Mouse (Mus musculus) stomach, embryonic 16.5 days (tissue): ENCODE results near the gene Cited4. TPM values are rescaled to one million over a fixed set of nuclear protein-coding genes. Genes with fewer than 3 reads are reported as not detected.
A peak's percentile ranks its signal among the peaks of the same experiment; 100 is the strongest.

Source experiments
- ATAC-seq: fragments of 200-750 bp; cut with Nextera tagmentation; 2 replicates; pipeline ENCODE4 v1.8.0; 2017; ENCODE audit warnings: moderate number of reproducible peaks, moderate TSS enrichment; ENCODE audit not compliant: insufficient read depth, low FRiP score
- H3K27ac ChIP-seq: fragments of 300-500 bp; sonication (generic); 2 replicates; pipeline ENCODE4 v1.5.1; 2014; ENCODE audit warnings: low read length
- H3K27me3 ChIP-seq: fragments of 300-500 bp; sonication (generic); 2 replicates; pipeline ENCODE4 v1.6.1; 2014; ENCODE audit warnings: low read length, control low read depth, mixed read lengths; ENCODE audit not compliant: control insufficient read depth, insufficient read depth
- H3K36me3 ChIP-seq: fragments of 300-500 bp; sonication (generic); 2 replicates; pipeline ENCODE4 v1.6.1; 2014; ENCODE audit warnings: low read length; ENCODE audit not compliant: control insufficient read depth, insufficient read depth
- H3K4me1 ChIP-seq: fragments of 300-500 bp; sonication (generic); 2 replicates; pipeline ENCODE4 v1.6.1; 2014; ENCODE audit warnings: low read length, control low read depth, mixed read lengths; ENCODE audit not compliant: control insufficient read depth, insufficient read depth
- H3K4me2 ChIP-seq: fragments of 300-500 bp; sonication (generic); 2 replicates; pipeline ENCODE4 v1.6.1; 2014; ENCODE audit warnings: low read depth, low read length, mixed read lengths
- H3K4me3 ChIP-seq: fragments of 300-500 bp; sonication (generic); replicated peaks from 2 replicates; pipeline ENCODE4 v1.5.1; 2014; ENCODE audit warnings: mild to moderate bottlenecking, low read length
- H3K9ac ChIP-seq: fragments of 300-500 bp; sonication (generic); 2 replicates; pipeline ENCODE4 v1.6.1; 2014; ENCODE audit warnings: low read length
- H3K9me3 ChIP-seq: fragments of 300-500 bp; sonication (generic); replicated peaks from 2 replicates; pipeline ENCODE4 v1.6.1; 2016; ENCODE audit warnings: low read length, control low read depth; ENCODE audit not compliant: control insufficient read depth
- WGBS: fragments of 180-500 bp; shearing (Covaris S2); extraction: QIAGEN DNeasy Blood & Tissue Kit; methylation state at CpG from one replicate; pipeline ENCODE4 v1.1.7; 2014; 5-methylcytosine and 5-hydroxymethylcytosine counted together
- polyA plus RNA-seq: library from polyadenylated mRNA; unstranded; fragments of >200 nt; fragmentation: Nextera tagmentation; extraction: Ambion mirVana; gene quantifications from 2 replicates; pipeline ENCODE4 v1.2.1, GENCODE M21; 2015

The Cited4 gene
- polyA plus RNA-seq, 1 experiment from 2014 or later = 4.0 TPM

GRCm38 (mm10) chr4:120689317-120689716 lies 22.9 kb downstream of the Cited4 start:
- Histone ChIP-seq H3K27me3 (no peaks in the 10 kb centered on the region), H3K36me3 (no peaks in the 10 kb centered on the region), H3K9me3 (no peaks in the 10 kb centered on the region), H3K9ac (no peak overlapping the region), H3K4me2 (no peak overlapping the region), H3K4me3 (no peak overlapping the region), H3K27ac (no peak overlapping the region), H3K4me1 (no peaks in the 10 kb centered on the region)
- peak; percentile 50; the same call in 1 of the 2 replicates for ATAC-seq
- 50% methylated on average over 6 of the region's 6 CpGs for WGBS

- 0 out of 2 replicates have a peak, but pooled peaks cover 4% of the 10 kb centered on the region for H3K27me3 ChIP-seq
- H3K9ac ChIP-seq = no peak overlapping the region
- no peak for ATAC-seq
- H3K4me1 ChIP-seq = no peaks in the 10 kb centered on the region
- H3K27ac ChIP-seq = no peak overlapping the region
- no peak overlapping the region for H3K4me3 ChIP-seq
- H3K9me3 ChIP-seq = no peaks in the 10 kb centered on the region
- no peaks in the 10 kb centered on the region for H3K36me3 ChIP-seq
- 45% methylated on average over 10 of the region's 10 CpGs for WGBS
- H3K4me2 ChIP-seq = no peak overlapping the region
These were observed 26.3 kb downstream of the Cited4 start for GRCm38 (mm10) chr4:120692717-120693116.

GRCm38 (mm10) chr4:120697353-120697752 lies 31.0 kb downstream of the Cited4 start:
- Histone ChIP-seq H3K9me3 (no peaks in the 10 kb centered on the region), H3K27ac (no peak overlapping the region), H3K9ac (no peak overlapping the region), H3K27me3 (0 out of 2 replicates have a peak, but pooled peaks cover 4% of the 10 kb centered on the region), H3K4me1 (no peaks in the 10 kb centered on the region), H3K4me3 (no peak overlapping the region), H3K36me3 (no peaks in the 10 kb centered on the region), H3K4me2 (no peak overlapping the region)
- ATAC-seq = 0 out of 2 replicates have a peak, but pooled peaks have one; percentile 2
- 90% methylated on average over 8 of the region's 8 CpGs for WGBS

- WGBS = 15% methylated on average over 35 of the region's 35 CpGs
- H3K9ac ChIP-seq = no peak overlapping the region
- no peak overlapping the region for H3K27ac ChIP-seq
- peak overlapping the region; percentile 32; the same call in 1 of the 2 replicates for H3K4me2 ChIP-seq
- peak; percentile 56 for ATAC-seq
- no peaks in the 10 kb centered on the region for H3K36me3 ChIP-seq
- 0 out of 2 replicates have a peak, but pooled peaks cover 4% of the 10 kb centered on the region for H3K27me3 ChIP-seq
- H3K9me3 ChIP-seq = no peaks in the 10 kb centered on the region
- H3K4me1 ChIP-seq = no peaks in the 10 kb centered on the region
- no peak overlapping the region; the same call in 1 of the 2 replicates for H3K4me3 ChIP-seq
These were observed 31.6 kb downstream of the Cited4 start for GRCm38 (mm10) chr4:120697799-120698484.

GRCm38 (mm10) chr4:120701180-120701579 lies 34.8 kb downstream of the Cited4 start:
- Histone ChIP-seq H3K9ac (no peak overlapping the region), H3K4me3 (no peak overlapping the region), H3K27me3 (no peaks in the 10 kb centered on the region), H3K27ac (no peak overlapping the region), H3K4me2 (no peak overlapping the region), H3K4me1 (no peaks in the 10 kb centered on the region), H3K9me3 (no peaks in the 10 kb centered on the region), H3K36me3 (no peaks in the 10 kb centered on the region)
- WGBS = 75% methylated on average over 3 of the region's 3 CpGs
- no peak for ATAC-seq

GRCm38 (mm10) chr4:120702056-120702455 lies 35.7 kb downstream of the Cited4 start:
- H3K4me2 ChIP-seq = no peak overlapping the region
- H3K27ac ChIP-seq = no peak overlapping the region
- H3K9ac ChIP-seq = no peak overlapping the region
- H3K4me3 ChIP-seq = no peak overlapping the region
- H3K9me3 ChIP-seq = no peaks in the 10 kb centered on the region
- H3K27me3 ChIP-seq = no peaks in the 10 kb centered on the region
- no peaks in the 10 kb centered on the region for H3K4me1 ChIP-seq
- WGBS = 74% methylated on average over 8 of the region's 8 CpGs
- ATAC-seq = no peak
- H3K36me3 ChIP-seq = no peaks in the 10 kb centered on the region

- no peaks in the 10 kb centered on the region for H3K4me1 ChIP-seq
- H3K4me3 ChIP-seq = no peak overlapping the region
- WGBS = 83% methylated on average over 2 of the region's 2 CpGs
- no peak for ATAC-seq
- H3K9ac ChIP-seq = no peak overlapping the region
- H3K27ac ChIP-seq = no peak overlapping the region
- no peaks in the 10 kb centered on the region for H3K36me3 ChIP-seq
- H3K4me2 ChIP-seq = no peak overlapping the region
- no peaks in the 10 kb centered on the region for H3K9me3 ChIP-seq
- H3K27me3 ChIP-seq = no peaks in the 10 kb centered on the region
These were observed 36.1 kb downstream of the Cited4 start for GRCm38 (mm10) chr4:120702511-120702910.

GRCm38 (mm10) chr4:120712236-120712635 lies 45.9 kb downstream of the Cited4 start:
- peaks cover 9% of the 10 kb centered on the region for H3K4me1 ChIP-seq
- H3K9ac ChIP-seq = no peak overlapping the region
- peak; percentile 24; the same call in 1 of the 2 replicates for ATAC-seq
- WGBS = 71% methylated on average over 12 of the region's 12 CpGs
- peaks cover 8% of the 10 kb centered on the region; the same call in 1 of the 2 replicates for H3K27me3 ChIP-seq
- H3K36me3 ChIP-seq = no peaks in the 10 kb centered on the region
- no peak overlapping the region for H3K4me2 ChIP-seq
- H3K9me3 ChIP-seq = no peaks in the 10 kb centered on the region
- no peak overlapping the region for H3K4me3 ChIP-seq
- no peak overlapping the region for H3K27ac ChIP-seq

- 89% methylated on average over 6 of the region's 6 CpGs for WGBS
- Histone ChIP-seq H3K9me3 (no peaks in the 10 kb centered on the region), H3K36me3 (no peaks in the 10 kb centered on the region), H3K4me1 (peaks cover 9% of the 10 kb centered on the region), H3K4me2 (no peak overlapping the region), H3K9ac (no peak overlapping the region), H3K4me3 (no peak overlapping the region), H3K27ac (no peak overlapping the region), H3K27me3 (peaks cover 10% of the 10 kb centered on the region; the same call in 1 of the 2 replicates)
- ATAC-seq = no peak
These were observed 46.6 kb downstream of the Cited4 start for GRCm38 (mm10) chr4:120713021-120713420.
